Mouse (Mus musculus): Measurements from ENCODE around the gene Rnf144a.

DNA sequence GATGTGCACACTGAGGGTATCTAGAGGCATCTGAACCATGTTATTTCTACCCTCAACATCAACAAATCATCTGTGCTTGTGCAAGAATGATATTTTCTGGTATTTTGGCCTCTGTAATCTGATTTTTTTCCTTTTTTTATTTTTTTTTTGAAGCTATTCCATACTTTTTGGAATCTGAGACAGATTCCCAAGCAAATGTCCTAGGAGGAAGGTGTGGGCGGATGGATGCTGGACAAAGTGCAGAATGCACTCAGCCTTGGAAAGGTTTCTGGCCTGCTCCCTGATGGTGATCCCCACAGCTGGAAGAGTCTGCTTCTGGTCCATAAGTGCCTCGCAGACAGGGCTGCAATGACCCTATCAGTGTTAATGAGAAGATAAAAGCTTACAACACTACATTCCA is 28.9 kb downstream of the Rnf144a start:
- no peak for TF ChIP-seq CTCF (IDR thresholded peaks at IDR 0.05; ENCODE audit: borderline replicate concordance, insufficient read depth, low read length)
- TF ChIP-seq POLR2A (IDR thresholded peaks at IDR 0.05; ENCODE audit: low read depth, low read length) = no peak

Measured in embryonic fibroblast, embryonic 13.5 days (primary cell).